Mouse (Mus musculus) heart, embryonic 15.5 days (tissue): ENCODE measurements around the gene Prkar2b. TPM values are rescaled to one million over a fixed set of nuclear protein-coding genes. Genes with fewer than 3 reads are reported as not detected.

Experiments
- ATAC-seq: fragments of 200-750 bp; cut with Nextera tagmentation; replicated peaks from 2 replicates; pipeline ENCODE4 v1.8.0; 2017; ENCODE audit warnings: low read depth, moderate TSS enrichment; ENCODE audit not compliant: insufficient number of reproducible peaks, insufficient read depth, low FRiP score
- H3K27ac ChIP-seq: fragments of 300-500 bp; sonication (generic); 2 replicates; pipeline ENCODE4 v1.5.1; 2015; ENCODE audit warnings: mild to moderate bottlenecking, inconsistent platforms
- H3K27me3 ChIP-seq: fragments of 300-500 bp; sonication (generic); 2 replicates; pipeline ENCODE4 v1.6.1; 2015; ENCODE audit warnings: inconsistent platforms
- H3K36me3 ChIP-seq: fragments of 300-500 bp; sonication (generic); 2 replicates; pipeline ENCODE4 v1.6.1; 2015; ENCODE audit warnings: mild to moderate bottlenecking, inconsistent platforms
- H3K4me1 ChIP-seq: fragments of 300-500 bp; sonication (generic); replicated peaks from 2 replicates; pipeline ENCODE4 v1.6.1; 2015; ENCODE audit warnings: inconsistent platforms
- H3K4me2 ChIP-seq: fragments of 300-500 bp; sonication (generic); 2 replicates; pipeline ENCODE4 v1.6.1; 2015; ENCODE audit warnings: inconsistent platforms, mild to moderate bottlenecking, moderate library complexity
- H3K4me3 ChIP-seq: fragments of 300-500 bp; sonication (generic); 2 replicates; pipeline ENCODE4 v1.5.1; 2015; ENCODE audit warnings: mild to moderate bottlenecking, inconsistent platforms
- H3K9ac ChIP-seq: fragments of 300-500 bp; sonication (generic); 2 replicates; pipeline ENCODE4 v1.6.1; 2015; ENCODE audit warnings: mild to moderate bottlenecking, inconsistent platforms
- H3K9me3 ChIP-seq: fragments of 300-500 bp; sonication (generic); replicated peaks from 2 replicates; pipeline ENCODE4 v1.6.1; 2016; ENCODE audit warnings: inconsistent platforms
- WGBS: fragments of 180-500 bp; shearing (Covaris S2); methylation state at CpG from one replicate; pipeline ENCODE4 v1.1.7; 2015; ENCODE audit warnings: mixed read lengths; 5-methylcytosine and 5-hydroxymethylcytosine counted together
- polyA plus RNA-seq: library from polyadenylated mRNA; unstranded; fragments of >200 nt; fragmentation: Nextera tagmentation; extraction: Ambion mirVana; gene quantifications from 2 replicates; pipeline ENCODE4 v1.2.1, GENCODE M21; 2015

Gene Prkar2b
- polyA plus RNA-seq, 1 experiment from 2014 or later: 10.2 TPM

DNA sequence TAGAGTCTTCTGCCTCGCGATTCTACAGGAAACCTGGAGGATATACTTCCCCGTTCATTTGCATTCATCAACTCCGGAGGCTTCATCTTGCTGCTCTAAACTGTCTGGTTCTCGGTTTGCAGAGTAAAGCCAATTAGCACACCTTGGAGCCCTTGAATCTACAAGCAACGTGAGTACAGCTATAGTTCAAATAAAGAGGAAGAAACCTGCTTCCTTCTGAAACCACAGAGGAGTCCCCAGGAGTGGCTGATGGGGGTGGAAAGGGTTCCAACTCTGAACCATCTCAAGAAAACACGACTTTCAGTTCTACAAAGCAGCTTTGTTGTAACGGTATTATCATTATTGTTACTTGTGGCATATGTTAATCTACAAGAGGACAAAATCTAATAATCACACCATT lies 26.2 kb upstream of the Prkar2b start:
- Histone ChIP-seq H3K9ac (no peak overlapping the region), H3K27ac (no peak overlapping the region), H3K4me3 (no peak overlapping the region), H3K4me2 (no peak overlapping the region), H3K4me1 (no peaks in the 10 kb centered on the region), H3K9me3 (no peaks in the 10 kb centered on the region; the same call in 1 of the 2 replicates), H3K27me3 (no peaks in the 10 kb centered on the region), H3K36me3 (no peaks in the 10 kb centered on the region)
- ATAC-seq: no peak
- 76% methylated on average over 8 of the region's 8 CpGs for whole genome bisulfite sequencing

DNA sequence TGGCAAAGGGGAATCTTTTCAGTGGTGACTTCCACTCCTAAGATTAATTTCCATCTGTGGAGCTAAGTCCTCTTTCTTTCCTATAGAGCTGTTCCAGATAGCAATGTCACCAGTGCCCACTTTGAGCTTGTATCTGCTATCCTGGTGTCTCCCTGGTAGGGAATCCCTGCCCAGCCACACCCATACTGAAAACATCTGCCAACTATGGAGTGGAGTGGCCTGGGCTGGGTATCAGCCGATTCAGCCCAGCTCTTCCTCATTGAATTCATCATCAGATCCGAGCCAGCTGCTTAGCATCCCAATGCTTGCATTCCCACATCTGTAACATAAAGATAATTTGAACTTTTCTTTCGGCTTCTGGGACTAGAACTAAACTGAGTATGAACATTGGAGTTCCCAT lies 25.8 kb upstream of the Prkar2b start:
- Histone ChIP-seq H3K27ac (no peak overlapping the region), H3K9ac (no peak overlapping the region), H3K27me3 (no peaks in the 10 kb centered on the region), H3K9me3 (no peaks in the 10 kb centered on the region; the same call in 1 of the 2 replicates), H3K4me3 (no peak overlapping the region), H3K4me2 (no peak overlapping the region), H3K36me3 (no peaks in the 10 kb centered on the region), H3K4me1 (no peaks in the 10 kb centered on the region)
- 75% methylated on average over 3 of the region's 3 CpGs for WGBS
- ATAC-seq: no peak

DNA sequence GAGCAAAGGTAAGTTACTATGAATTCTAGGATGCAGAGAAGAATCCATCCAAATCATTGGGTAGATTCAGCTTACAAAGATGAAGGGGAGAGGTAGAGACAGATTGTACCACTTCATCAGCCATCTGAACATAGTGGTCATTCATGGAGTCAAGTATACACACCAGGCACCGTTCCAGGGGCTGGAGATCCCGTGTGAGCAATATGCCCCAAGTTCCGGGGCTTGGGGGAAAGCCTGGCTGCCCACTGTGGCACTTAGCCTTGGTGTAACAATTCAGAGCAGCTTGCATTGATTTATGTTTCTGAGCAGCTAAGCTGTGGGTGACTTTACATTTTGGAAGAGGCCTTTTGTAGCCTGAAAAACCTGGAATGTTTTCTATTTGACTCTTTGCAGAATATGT lies 24.8 kb upstream of the Prkar2b start:
- Histone ChIP-seq H3K4me3 (no peak overlapping the region), H3K9me3 (no peaks in the 10 kb centered on the region), H3K27ac (no peak overlapping the region), H3K4me1 (no peaks in the 10 kb centered on the region), H3K36me3 (no peaks in the 10 kb centered on the region), H3K9ac (no peak overlapping the region), H3K4me2 (no peak overlapping the region), H3K27me3 (no peaks in the 10 kb centered on the region)
- no peak for ATAC-seq
- 79% methylated on average over 3 of the region's 3 CpGs for WGBS

DNA sequence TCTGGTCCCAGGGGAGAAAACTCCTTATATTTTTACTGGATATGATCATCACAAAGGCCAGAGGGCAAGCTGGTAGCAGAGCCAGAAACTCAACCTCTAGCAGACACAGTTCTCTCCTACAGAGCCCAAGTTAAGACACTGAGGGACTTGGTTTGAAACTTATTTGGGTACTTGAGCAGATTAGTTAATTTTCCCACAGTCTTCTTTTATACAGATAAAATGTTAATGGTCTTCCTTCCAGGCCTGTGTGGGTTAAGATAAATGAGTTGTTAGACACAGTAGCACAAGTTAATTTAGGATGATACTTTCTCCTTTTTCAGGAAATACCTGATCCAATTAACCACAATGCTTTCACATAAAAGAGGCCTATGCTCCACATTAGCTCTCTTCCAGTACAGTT lies 24.1 kb upstream of the Prkar2b start:
- Histone ChIP-seq H3K27ac (no peak overlapping the region), H3K9me3 (no peaks in the 10 kb centered on the region), H3K4me1 (no peaks in the 10 kb centered on the region), H3K27me3 (no peaks in the 10 kb centered on the region), H3K4me3 (no peak overlapping the region), H3K36me3 (no peaks in the 10 kb centered on the region), H3K9ac (no peak overlapping the region), H3K4me2 (no peak overlapping the region)
- no peak for ATAC-seq

DNA sequence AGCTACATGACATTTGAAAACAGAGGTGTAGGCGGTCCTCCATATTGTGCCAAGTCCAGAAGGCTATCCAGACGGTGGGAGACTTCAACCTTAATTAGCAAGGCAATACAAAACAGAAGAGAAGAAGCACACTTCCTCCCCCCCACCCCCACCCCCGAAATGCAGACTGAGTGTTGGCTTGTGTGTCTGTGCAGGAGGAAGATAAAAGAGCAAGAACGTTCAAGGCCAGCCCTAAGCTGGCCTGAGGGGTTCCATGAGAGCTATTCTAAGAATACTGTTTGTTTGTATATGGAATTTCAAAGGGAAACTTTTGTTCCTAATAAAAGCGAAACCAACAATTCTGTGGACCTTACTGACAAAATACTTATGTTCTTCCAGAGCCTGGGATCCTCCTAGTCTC lies 23.5 kb upstream of the Prkar2b start:
- no peaks in the 10 kb centered on the region for H3K4me1 ChIP-seq
- H3K4me3 ChIP-seq: no peak overlapping the region
- 45% methylated on average over 5 of the region's 5 CpGs for WGBS
- no peak for ATAC-seq
- no peak overlapping the region for H3K9ac ChIP-seq
- H3K27ac ChIP-seq: no peak overlapping the region
- no peaks in the 10 kb centered on the region for H3K27me3 ChIP-seq
- no peaks in the 10 kb centered on the region for H3K9me3 ChIP-seq
- no peaks in the 10 kb centered on the region for H3K36me3 ChIP-seq
- H3K4me2 ChIP-seq: no peak overlapping the region

DNA sequence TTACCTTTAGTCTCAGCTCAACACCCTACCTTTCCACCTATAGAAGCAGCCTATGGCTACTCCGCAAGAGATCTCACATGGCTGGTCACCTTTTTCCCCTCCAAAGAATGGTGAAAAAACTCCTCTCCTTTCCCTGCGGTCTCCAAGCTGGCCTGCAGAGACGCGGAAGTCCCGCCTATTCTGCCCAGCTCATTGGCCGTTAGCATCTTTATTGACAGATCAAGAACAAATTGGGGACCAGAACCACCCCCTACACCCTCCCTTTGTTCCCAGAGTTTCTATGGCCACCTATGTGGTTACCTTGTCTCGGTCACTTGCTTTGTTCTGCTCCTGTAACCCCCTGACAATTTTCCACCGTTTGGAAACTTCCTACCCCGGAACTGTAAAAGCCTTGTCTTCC lies 19.6 kb upstream of the Prkar2b start:
- WGBS: 74% methylated on average over 9 of the region's 9 CpGs
- H3K9me3 ChIP-seq: no peaks in the 10 kb centered on the region
- ATAC-seq: no peak

DNA sequence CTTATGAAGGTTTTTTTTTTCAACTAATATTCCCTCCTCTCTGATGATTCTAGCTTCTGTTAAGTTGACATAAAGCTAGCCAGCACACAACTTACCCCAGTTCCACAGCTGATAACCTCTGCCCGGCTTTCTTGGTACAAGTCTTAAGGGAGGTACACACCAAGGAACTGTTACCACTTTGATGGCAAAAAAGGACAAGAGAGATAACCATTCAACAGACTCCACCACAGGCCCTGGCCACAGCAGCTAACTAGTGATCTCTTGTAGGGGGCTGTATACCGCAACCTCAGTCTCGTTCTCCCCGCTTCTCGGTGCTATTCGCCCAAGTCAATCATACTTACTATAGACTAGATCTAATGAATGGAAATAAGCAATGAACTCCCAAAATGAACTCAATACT lies 16.3 kb upstream of the Prkar2b start:
- no peak for ATAC-seq
- no peaks in the 10 kb centered on the region for H3K36me3 ChIP-seq
- no peak overlapping the region for H3K9ac ChIP-seq
- no peaks in the 10 kb centered on the region for H3K27me3 ChIP-seq
- H3K4me3 ChIP-seq: no peak overlapping the region
- no peaks in the 10 kb centered on the region for H3K4me1 ChIP-seq
- H3K4me2 ChIP-seq: no peak overlapping the region
- WGBS: 92% methylated on average over 6 of the region's 6 CpGs
- no peaks in the 10 kb centered on the region for H3K9me3 ChIP-seq
- no peak overlapping the region for H3K27ac ChIP-seq

More for the DNA sequence above, 19.6 kb upstream of the Prkar2b start:
- Histone ChIP-seq H3K4me2 (no peak overlapping the region), H3K9ac (no peak overlapping the region), H3K27ac (no peak overlapping the region), H3K27me3 (no peaks in the 10 kb centered on the region), H3K4me3 (no peak overlapping the region), H3K4me1 (no peaks in the 10 kb centered on the region), H3K36me3 (no peaks in the 10 kb centered on the region)

DNA sequence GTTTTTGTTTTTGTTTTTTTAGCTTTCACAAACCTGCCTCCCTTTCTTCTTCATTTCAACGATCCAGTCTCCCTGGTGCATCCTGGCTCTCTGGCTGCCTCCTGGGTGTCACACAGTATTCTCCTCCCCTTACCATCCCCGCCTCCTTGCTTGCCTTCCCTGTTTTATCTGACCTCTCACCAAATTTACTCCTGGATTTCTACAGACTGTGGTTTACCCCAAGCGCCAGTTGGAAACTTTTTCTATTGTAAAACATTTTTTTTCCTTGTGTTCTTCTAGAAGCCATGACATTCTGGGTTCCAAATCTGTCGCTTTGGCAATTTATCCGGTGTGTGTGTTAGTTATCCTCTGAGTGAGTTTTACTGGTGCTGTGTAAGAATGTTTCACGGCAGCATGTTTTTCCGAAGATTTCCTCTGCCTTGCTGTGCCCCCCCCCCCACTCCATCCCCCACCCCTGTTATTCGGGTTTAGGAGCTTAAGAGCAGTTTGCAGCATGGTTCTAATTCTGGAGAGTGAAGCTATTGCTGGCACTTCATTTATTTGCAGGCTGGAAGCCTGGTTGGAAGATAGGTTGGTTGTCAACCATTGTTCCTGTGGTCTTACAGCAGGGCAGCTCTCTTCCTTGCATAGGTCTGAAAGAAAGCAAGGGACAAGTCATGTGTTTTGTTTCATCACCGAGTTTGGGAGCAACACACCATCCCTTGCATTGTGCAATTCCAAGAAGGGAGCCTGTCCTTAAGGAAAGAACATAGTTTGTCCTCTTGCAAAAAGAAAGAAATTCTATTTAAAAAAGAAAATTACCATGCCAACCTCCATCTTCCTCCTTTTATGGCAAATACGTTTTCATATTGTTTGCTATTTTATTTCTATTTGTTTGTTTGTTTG lies 15.0 kb upstream of the Prkar2b start:
- no peak for ATAC-seq

DNA sequence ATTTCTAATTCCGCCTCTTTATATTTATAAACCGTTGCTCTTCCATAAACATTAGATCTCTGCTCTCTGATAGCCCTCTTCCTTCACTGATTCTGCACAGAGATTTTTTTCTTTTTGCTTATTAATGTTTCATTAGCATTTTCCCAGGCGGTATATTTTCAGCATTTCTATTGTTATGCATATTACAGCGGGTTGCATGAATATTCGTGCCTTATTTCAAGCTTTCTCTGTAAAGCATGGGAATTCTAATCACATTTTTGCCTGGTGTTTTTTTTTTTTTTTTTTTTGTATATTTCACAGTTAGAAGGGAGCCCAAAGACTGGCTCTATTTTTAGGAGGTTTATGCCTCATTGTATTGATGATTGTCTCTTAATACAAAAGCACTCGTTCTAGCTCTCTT lies 13.2 kb upstream of the Prkar2b start:
- no peaks in the 10 kb centered on the region for H3K27me3 ChIP-seq
- no peaks in the 10 kb centered on the region for H3K9me3 ChIP-seq
- no peak for ATAC-seq
- H3K9ac ChIP-seq: no peak overlapping the region
- H3K4me3 ChIP-seq: no peak overlapping the region
- 82% methylated on average over 6 of the region's 6 CpGs for WGBS
- no peak overlapping the region for H3K27ac ChIP-seq
- H3K4me2 ChIP-seq: no peak overlapping the region
- H3K36me3 ChIP-seq: no peaks in the 10 kb centered on the region
- no peaks in the 10 kb centered on the region for H3K4me1 ChIP-seq

More for the DNA sequence above, 15.0 kb upstream of the Prkar2b start:
- Histone ChIP-seq H3K4me3 (no peak overlapping the region), H3K4me2 (no peak overlapping the region), H3K9ac (no peak overlapping the region), H3K9me3 (no peaks in the 10 kb centered on the region), H3K27me3 (no peaks in the 10 kb centered on the region), H3K4me1 (no peaks in the 10 kb centered on the region), H3K27ac (no peak overlapping the region), H3K36me3 (no peaks in the 10 kb centered on the region)
- 68% methylated on average over 10 of the region's 10 CpGs for WGBS

DNA sequence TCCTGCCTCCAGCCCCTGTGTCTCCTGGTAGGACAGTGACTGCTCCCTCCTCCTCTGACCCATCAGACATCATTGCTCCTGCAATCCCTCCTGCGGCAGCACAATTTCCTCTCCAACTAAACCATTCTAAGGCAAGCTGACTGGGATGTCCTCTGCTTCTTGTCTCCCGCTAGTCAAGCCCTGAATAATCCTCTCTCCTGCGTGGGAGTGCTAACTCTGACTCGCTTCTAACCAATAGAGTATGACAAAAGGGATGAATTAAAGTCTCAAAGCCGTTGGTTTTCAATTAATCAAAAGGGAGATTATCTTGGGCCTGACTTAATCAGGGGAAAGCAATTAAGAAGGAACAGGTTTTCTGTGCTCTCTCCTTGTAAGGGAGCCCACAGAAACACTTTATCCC lies 4.9 kb upstream of the Prkar2b start:
- H3K27ac ChIP-seq: no peak overlapping the region
- 0 out of 2 replicates have a peak, but pooled peaks cover 4% of the 10 kb centered on the region for H3K4me1 ChIP-seq
- H3K9me3 ChIP-seq: no peaks in the 10 kb centered on the region
- no peak for ATAC-seq
- H3K4me3 ChIP-seq: no peak overlapping the region
- no peak overlapping the region for H3K4me2 ChIP-seq
- no peaks in the 10 kb centered on the region for H3K36me3 ChIP-seq
- no peaks in the 10 kb centered on the region for H3K27me3 ChIP-seq
- 50% methylated on average over 5 of the region's 5 CpGs for whole genome bisulfite sequencing
- H3K9ac ChIP-seq: no peak overlapping the region

DNA sequence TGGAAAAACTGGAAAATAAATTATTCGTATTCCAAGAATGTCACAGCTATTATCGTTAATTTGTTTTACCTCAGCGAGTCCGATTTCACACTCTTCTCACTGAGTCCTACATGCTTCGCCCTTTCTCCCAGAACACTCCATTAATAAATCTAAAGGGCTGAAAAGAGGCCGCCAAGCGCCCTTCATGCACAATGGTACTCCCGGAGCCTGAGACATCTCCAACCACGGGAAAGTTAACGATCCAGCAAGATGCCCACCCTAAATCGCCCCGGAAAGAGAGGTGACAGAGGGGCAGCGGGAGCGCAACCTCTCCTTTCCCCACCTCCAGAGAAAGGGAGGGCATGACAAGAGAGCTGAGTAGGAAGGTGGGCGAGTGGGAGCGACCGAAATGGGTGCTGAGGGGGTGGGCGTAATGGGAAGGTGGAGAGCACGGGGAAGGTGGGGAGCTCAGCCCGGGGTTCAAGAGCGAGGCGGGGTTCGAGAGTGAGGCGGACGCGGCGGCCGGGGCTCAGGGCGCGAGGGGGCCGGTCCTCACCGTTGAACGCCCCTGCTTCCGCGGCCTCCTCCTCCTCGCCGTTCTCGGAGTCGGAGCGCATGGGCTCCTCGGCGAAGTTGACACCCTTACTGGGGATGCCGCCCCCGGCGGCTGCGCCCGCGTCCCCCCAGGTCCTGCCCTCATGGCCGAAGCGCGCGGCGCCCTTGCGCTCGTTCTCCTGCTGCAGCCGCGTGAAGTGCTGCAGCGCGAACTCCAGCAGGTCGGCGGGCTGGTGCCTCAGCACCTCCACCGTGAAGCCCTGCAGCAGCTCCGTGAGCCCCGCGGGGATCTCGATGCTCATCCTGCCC lies 628 bp downstream of the Prkar2b start:
- Histone ChIP-seq H3K9me3 (no peaks in the 10 kb centered on the region), H3K27me3 (no peaks in the 10 kb centered on the region), H3K27ac (peak overlapping the region; percentile 82), H3K9ac (peak overlapping the region; percentile 78), H3K4me1 (peaks cover 7% of the 10 kb centered on the region; the same call in 1 of the 2 replicates), H3K4me3 (peak overlapping the region; percentile 76), H3K36me3 (no peaks in the 10 kb centered on the region), H3K4me2 (peak overlapping the region; percentile 88)
- ATAC-seq: peak; percentile 77
- WGBS: 1% methylated on average over 46 of the region's 66 CpGs
